Mouse (Mus musculus) thymus, postnatal 25 days (tissue): ENCODE measurements around the gene Retreg2.

Experiments used
- DNase-seq: peaks from one replicate; pipeline ENCODE4 v3.0.0; 2022

The Retreg2 gene

DNA sequence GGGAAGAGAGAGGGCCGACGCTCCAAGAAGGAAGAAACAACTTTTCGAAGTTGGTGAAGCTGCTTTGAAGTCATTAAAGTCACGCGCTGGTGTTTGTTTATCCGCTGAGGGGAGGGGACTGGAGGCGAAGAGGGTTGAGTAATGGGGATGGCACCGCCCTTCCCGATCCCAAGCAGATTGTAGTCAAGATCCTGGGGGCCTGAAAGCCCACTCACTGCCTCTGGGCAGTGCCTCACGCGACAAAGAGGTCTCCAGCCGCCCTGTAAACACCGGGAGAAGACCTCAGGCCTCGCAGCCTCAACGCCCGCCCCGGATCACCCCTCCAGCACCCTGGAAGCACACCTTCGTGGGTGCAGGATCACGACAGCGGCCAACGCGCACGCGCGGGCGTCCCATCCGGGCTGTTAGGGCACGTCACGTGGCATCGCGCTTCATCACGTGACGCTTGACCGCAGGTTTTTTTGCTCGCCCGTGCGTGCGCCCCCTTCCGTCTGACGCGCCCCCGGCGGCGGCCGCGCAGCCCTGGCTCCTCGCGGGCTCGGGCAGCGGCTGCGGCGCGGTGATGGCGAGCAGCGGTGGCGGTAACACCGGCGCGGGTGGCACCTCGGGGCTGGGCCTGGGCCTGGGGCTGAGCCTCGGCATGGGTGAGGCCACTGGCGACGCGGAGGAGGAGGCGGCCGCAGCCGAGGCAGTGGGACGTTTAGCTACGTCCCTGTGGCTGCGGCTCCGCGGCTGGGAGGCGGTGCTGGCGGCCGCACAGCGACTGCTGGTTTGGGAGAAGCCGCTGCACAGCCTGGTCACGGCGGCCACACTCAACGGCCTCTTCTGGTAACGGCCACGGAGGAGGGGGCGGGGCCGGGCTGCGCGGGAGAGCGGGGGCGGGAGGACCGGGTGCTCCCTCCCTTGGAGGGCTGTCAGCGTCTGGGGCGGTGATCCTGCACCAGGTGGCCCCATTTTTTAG lies at the start of gene Retreg2, which contains the start of gene Cnppd1:
Gene Retreg2, plus strand, starts transcription at position 478 of the 961 bp plus-strand sequence.
Gene Cnppd1, minus strand, starts transcription at position 411 of the 961 bp plus-strand sequence.
- DNase-seq, result peak; percentile 97

DNA sequence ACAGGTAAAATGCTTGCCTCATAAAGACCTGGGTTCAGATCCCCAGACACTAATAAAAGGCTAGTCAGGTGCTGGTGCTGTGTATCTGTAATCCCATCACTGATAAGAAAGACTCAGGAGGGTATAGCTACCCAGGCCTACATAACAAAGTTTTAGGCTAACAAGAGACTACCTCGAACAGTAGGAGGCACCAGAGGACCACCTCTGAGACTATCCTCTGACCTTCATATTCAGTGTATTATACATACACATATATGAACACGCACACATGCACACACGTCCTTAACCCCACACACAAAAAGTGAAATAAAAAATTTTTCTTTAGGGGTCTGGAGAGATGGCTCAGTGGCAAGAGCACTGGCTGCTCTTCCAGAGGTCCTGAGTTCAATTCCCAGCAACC lies 20.4 kb upstream of the Retreg2 start:
- DNase-seq, result peak; percentile 57

DNA sequence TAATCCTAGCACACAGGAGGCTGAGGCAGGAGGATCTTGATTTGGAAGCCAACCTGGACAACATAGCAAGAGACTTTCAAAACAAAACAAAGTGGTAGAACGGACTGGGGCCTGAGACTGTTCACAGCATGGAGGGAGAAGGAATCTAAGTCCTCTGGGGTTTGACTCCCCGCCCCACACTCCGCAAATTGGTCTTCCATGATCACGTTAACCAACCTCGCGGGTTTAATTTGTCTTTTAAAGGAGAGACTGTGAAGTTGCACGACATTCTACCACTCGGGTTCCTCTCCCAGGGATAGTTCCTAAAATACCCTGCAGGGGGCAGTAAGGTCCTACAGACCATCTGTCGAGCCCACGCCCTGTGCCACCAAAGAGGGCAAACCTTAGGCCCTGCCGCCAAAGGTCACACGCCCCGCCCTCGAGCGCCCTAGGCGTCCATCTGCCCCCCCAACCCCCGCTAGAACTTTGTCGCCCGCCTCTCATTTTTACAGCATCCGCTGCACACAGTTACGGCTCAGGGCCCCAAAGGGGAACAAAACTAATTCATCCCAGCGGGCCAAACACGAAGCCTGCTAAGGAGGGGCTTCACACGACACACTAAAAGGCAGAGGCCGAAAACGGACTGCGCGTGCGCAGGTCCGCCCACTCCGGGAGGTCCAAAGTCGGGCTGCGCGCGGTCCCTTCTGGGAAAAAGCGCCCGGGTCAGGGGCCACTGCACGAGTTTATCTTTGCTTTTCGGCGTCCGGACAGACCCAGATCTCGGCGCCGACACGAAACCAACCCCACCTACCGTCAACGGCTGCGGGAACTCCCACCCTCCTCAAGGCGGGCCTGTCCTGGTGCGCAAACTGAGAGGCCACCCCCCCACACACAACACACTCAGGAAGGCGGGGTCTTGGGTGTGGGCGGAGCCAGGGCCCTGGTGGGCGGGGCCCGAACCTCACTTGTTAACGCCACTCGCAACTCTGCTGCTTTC lies 17.9 kb upstream of the Retreg2 start, which contains the start of gene Nhej1:
Gene Nhej1, minus strand, starts transcription at position 855 of the 976 bp plus-strand sequence.
- peak; percentile 97 for DNase-seq

- no peak for DNase-seq
These were observed 17.2 kb upstream of the Retreg2 start for GRCm38 (mm10) chr1:75125418-75125817.

DNA sequence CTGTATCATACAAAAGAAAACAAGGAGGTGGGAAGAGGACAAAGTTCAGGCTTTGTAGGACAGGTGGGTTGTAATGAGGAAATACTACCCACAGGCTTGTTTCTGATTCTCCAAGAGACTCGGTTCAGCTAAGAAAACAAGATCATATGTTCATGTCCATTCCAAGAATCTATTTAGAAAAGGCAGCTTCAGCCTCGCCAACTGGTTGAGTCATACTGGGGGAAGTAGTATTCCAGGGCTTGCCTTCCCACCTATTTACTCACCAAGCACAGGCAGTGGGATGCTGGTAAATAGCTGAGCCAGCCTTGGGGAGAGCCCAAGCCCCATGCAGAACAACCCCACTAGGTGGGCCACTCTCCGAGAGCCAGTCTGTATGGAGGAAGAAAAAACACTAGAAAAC lies 13.9 kb upstream of the Retreg2 start:
- DNase-seq, result no peak

- no peak for DNase-seq
These were observed 9.0 kb upstream of the Retreg2 start, which contains the start of gene Slc23a3 for GRCm38 (mm10) chr1:75133421-75134207. Gene Slc23a3 (minus strand): TSS chr1:75133890.

- no peak for DNase-seq
These were observed 6.3 kb upstream of the Retreg2 start for GRCm38 (mm10) chr1:75136293-75136692.

DNA sequence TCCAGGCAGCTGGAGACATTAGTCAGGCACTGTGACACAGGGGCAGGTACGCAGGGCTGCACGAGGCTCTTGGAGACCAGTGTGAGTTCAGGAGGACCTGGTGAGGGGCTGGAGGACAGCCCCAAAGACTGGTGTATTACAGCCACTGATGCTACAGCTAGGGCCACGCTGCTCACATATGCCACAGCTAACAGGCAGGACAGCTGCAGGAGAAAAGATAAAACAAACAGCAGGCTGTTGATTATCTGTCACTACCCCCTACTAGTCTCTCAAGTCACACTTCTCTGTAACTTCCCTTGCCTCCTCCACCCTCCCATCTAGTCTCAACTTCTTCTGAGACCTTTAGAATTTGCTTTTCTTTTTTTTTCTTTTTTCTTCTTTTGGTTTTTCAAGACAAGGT lies 5.8 kb upstream of the Retreg2 start:
- no peak for DNase-seq

- DNase-seq, result no peak
These were observed 4.1 kb upstream of the Retreg2 start for GRCm38 (mm10) chr1:75138448-75138847.

DNA sequence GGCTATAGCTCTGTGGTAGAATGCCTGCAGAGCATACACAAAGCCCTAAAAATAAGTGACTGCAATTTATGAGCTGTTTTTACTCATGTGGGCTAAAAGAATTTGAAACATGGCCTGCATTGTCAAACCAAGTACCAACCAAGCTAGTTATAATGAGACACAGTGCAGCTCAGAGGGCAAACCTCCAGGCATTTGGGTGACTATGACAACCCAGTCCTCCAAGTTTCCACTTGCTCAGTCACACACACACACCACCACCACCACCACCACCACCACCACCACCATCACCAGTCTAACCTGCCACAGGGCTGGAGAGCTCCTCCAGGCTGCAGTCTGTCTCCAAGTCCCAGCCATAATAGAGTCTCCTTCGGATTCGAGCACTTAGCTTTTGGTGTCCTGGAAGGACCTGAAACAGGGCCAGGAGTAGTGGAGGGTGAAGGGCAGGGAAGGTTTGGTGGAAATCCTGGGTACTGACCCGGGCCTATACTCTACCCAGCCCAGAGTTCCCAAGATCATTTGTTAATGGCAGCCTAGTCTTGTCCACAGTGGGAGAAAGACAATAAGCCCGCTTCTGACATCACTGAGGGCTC lies 1.9 kb upstream of the Retreg2 start:
- peak; percentile 13 for DNase-seq

DNA sequence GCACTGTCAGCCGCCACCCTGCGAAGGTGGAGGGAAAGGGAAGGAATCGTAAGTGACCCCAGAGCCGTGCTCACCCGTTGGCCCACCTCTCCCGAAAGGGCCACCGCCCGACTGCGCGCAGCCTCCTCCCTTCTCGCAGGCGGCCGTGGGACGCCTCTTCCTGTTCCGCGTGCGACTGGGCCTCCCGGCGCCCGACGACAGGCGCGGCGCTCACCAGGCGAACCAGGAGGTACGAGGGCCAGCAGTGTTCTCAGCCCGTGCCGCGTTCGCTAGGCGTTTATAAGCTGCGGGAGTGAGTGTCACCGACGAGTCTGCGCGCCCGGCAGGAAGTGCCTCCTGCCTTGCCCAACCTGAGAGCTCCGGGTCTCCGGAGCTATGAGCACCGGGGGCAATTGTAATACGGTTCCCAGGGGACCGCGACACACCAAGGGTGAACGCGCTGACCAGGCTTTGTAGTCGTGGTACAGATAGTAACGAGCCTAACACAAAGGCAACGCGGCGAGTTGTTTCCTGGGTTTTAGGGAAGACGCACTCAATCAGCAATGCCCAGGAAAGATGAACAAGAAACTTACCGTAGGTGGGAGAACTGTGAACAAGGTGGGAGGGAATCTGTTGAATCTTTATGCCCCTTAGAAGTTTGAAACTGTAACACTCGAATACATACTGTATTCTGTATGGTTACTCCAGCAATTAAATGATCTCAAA lies 940 bp upstream of the Retreg2 start:
- DNase-seq, result peak; percentile 78

GRCm38 (mm10) chr1:75145589-75145988 lies 3.0 kb downstream of the Retreg2 start:
- DNase-seq, result no peak

DNA sequence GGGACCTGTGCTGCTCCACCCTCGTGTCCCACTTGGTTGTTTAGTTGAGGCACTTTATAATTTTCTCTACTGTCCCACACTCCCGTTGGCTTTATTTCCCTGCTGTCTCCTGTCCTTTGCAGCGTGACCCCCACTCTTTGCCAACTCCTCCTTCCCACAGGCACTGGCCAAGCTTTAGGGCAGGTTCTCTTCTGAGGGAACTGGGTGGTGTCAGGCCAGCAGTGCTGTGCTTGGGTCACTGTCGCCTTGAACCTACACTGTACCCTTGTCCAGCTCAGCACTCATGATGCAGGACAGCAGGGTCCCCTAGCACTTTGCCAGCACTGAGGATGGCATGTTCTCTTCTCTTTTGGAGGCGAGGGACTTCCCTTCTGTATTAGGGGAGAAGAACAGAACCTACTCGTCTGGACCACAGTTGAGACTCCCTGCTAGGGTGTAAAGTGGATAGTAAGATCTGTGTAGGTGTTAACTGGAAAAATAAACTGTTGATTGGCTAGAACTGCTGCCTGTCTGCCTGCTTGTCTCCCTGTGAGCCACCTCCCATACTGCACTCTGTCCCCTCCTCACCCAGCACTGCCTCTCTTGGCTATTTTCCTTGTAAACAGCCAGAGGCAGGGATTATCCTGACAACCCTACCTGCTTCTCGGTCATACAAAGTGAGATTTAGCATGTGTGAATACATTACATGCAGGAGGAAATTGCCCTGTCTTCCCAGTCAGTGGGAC lies 5.0 kb downstream of the Retreg2 start:
- DNase-seq, result no peak

DNA sequence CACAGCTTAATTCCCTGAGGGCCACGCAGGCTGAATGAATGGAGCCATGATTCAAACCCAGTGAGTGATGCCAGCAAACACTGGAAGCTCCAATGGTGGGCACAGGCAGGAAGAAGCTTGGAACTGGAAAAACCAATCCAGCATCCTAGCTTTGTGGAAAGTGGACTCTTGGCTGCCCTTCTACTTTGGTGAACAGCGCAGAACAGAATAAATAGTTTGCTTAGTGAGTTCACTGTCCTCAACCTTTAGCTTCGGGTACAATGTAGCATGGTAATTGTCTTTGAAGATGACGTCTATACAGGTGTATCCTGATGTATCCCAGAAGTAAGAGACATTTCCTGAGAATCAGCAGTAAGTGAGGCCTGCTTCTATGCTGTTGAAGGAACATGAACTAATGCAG lies 6.1 kb downstream of the Retreg2 start:
- DNase-seq, result no peak

GRCm38 (mm10) chr1:75155837-75156236 lies 13.3 kb downstream of the Retreg2 start:
- DNase-seq, result no peak

- DNase-seq, result no peak
These were observed 16.4 kb downstream of the Retreg2 start for GRCm38 (mm10) chr1:75158990-75159389.

- no peak for DNase-seq
These were observed 17.1 kb downstream of the Retreg2 start for GRCm38 (mm10) chr1:75159540-75160255.

- no peak for DNase-seq
These were observed 17.7 kb downstream of the Retreg2 start for GRCm38 (mm10) chr1:75160256-75160617.

DNA sequence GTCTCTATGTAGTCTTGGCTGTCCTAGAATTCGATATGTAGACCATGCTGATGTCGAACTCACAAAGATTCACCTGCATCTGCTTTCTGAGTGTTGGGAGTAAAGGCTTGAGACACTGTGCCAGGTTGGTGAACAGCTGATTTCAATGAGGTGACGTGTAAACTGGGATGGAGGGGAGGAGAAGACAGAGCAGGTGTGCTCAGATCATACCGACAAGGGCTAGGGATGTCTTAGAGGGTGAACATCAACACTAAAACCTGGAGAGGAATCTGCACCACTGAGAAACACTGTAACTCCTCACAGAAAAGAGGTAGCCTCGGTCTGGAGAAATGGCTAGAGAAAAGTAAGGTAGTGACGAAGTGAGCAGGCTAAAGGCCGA lies 25.5 kb downstream of the Retreg2 start:
- no peak for DNase-seq
